Mouse (Mus musculus) bone marrow macrophage, adult 2 months (primary cell): ENCODE measurements at regions not wholly inside any gene's neighbourhood (a gene's known extent, or its start where the extent isn't known, plus 50 kb on each side); places are given as distances from the start of the nearest gene placed in this dataset.
"Not testable (repeated sequence)": the region's sequence is repeated elsewhere in the genome, so short reads cannot be mapped to it uniquely, and the experiment has no call there.

Experiments
- H3K27ac ChIP-seq: 2 replicates; pipeline ENCODE4 v1.5.1; 2012; ENCODE audit warnings: low read depth, low read length; ENCODE audit not compliant: insufficient read depth
- H3K4me1 ChIP-seq: 2 replicates; pipeline ENCODE4 v1.6.1; 2012; ENCODE audit warnings: low read length; ENCODE audit not compliant: control insufficient read depth, insufficient read depth
- H3K4me3 ChIP-seq: 2 replicates; pipeline ENCODE4 v1.5.1; 2012; ENCODE audit warnings: mild to moderate bottlenecking, low read length, moderate library complexity; ENCODE audit not compliant: insufficient read depth
- CTCF ChIP-seq: IDR thresholded peaks from 2 replicates; pipeline ENCODE4 v1.5.1; 2012; ENCODE audit warnings: low read depth, mild to moderate bottlenecking, low read length, moderate library complexity
- POLR2A ChIP-seq: IDR thresholded peaks from 2 replicates; pipeline ENCODE4 v1.6.1; 2012; ENCODE audit warnings: mild to moderate bottlenecking, low read depth, low read length, borderline replicate concordance

GRCm38 (mm10) chr10:57210701-57211100 is 275.5 kb upstream of the Hsf2 start:
- Histone ChIP-seq H3K4me1 (no peaks in the 10 kb centered on the region), H3K27ac (no peak overlapping the region), H3K4me3 (no peak overlapping the region)
- TF ChIP-seq POLR2A (no peak), CTCF (no peak)

- TF ChIP-seq POLR2A (no peak), CTCF (no peak)
- Histone ChIP-seq H3K27ac (no peak overlapping the region), H3K4me3 (no peak overlapping the region), H3K4me1 (no peaks in the 10 kb centered on the region)
Measured at GRCm38 (mm10) chr10:57231117-57231516, 255.1 kb upstream of the Hsf2 start.

GRCm38 (mm10) chr10:57281220-57281619 is 205.0 kb upstream of the Hsf2 start:
- H3K27ac ChIP-seq = no peak overlapping the region
- TF ChIP-seq POLR2A (no peak), CTCF (no peak)

GRCm38 (mm10) chr10:57282896-57283295 is 203.3 kb upstream of the Hsf2 start:
- TF ChIP-seq POLR2A (no peak), CTCF (no peak)
- Histone ChIP-seq H3K4me3 (no peak overlapping the region), H3K4me1 (no peaks in the 10 kb centered on the region), H3K27ac (no peak overlapping the region)

More at GRCm38 (mm10) chr10:57281220-57281619, 205.0 kb upstream of the Hsf2 start:
- Histone ChIP-seq H3K4me1 (no peaks in the 10 kb centered on the region), H3K4me3 (no peak overlapping the region)

- H3K4me3 ChIP-seq = no peak overlapping the region
- H3K27ac ChIP-seq = no peak overlapping the region
- no peak for TF ChIP-seq CTCF
- TF ChIP-seq POLR2A = no peak
- no peaks in the 10 kb centered on the region for H3K4me1 ChIP-seq
Measured at GRCm38 (mm10) chr10:57291596-57291995, 194.6 kb upstream of the Hsf2 start.

- no peaks in the 10 kb centered on the region for H3K4me1 ChIP-seq
- TF ChIP-seq POLR2A (no peak), CTCF (no peak)
- no peak overlapping the region for H3K27ac ChIP-seq
- H3K4me3 ChIP-seq = no peak overlapping the region
Measured at GRCm38 (mm10) chr10:57313799-57314198, 172.4 kb upstream of the Hsf2 start.

GRCm38 (mm10) chr10:57317067-57317466 is 169.1 kb upstream of the Hsf2 start:
- no peak overlapping the region for H3K4me3 ChIP-seq
- H3K27ac ChIP-seq = no peak overlapping the region
- TF ChIP-seq POLR2A = no peak
- TF ChIP-seq CTCF = no peak
- H3K4me1 ChIP-seq = no peaks in the 10 kb centered on the region

GRCm38 (mm10) chr10:57319171-57319570 is 167.0 kb upstream of the Hsf2 start:
- H3K4me1 ChIP-seq = no peaks in the 10 kb centered on the region
- no peak overlapping the region for H3K27ac ChIP-seq
- TF ChIP-seq CTCF = no peak
- no peak for TF ChIP-seq POLR2A
- H3K4me3 ChIP-seq = no peak overlapping the region

GRCm38 (mm10) chr10:57322717-57323424 is 163.3 kb upstream of the Hsf2 start:
- H3K27ac ChIP-seq = no peak overlapping the region
- H3K4me1 ChIP-seq = no peaks in the 10 kb centered on the region
- no peak overlapping the region for H3K4me3 ChIP-seq
- no peak for TF ChIP-seq POLR2A
- TF ChIP-seq CTCF = no peak

GRCm38 (mm10) chr10:57324226-57324625 is 162.0 kb upstream of the Hsf2 start:
- Histone ChIP-seq H3K27ac (no peak overlapping the region), H3K4me1 (no peaks in the 10 kb centered on the region), H3K4me3 (no peak overlapping the region)
- TF ChIP-seq CTCF (no peak), POLR2A (no peak)

- H3K4me1 ChIP-seq, H3K4me3 ChIP-seq, H3K27ac ChIP-seq: not testable (repeated sequence)
Measured at GRCm38 (mm10) chr10:57362781-57363180, 123.4 kb upstream of the Hsf2 start.
